11 mouse cellular contexts compared by ENCODE assay signal in the genomic region with DNA sequence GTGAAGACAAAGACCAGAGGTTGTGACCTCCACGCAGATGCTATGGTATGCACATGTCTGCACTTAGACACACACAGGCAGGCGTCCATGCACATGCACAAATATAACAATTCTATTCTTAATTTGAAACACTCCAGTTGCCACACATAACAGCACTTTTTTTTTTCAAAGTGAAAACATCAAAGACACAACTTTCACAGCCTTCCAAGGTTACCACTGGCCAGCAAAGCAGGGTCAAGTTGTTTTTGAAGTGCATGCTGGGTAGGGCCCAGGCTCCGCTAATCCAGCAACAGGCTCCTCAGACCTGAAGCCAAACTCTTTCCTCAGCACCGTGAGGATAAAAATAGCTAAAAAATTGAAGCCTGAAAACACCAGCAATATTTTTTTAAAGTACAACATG.
DNase-seq lines count a peak whose midpoint lies in the region; ATAC-seq lines count a peak whose summit lies in the region.
"Had no signal": no experiment of that assay in that cellular context is flagged by ENCODE, and none has a peak within 500 bp of the region (broad histone marks: within the 10 kb centered on the region; RNA-seq: fewer than 3 reads in every experiment).

No protein-coding gene starts in this region.

- H3K36me3 ChIP-seq in embryonic facial prominence, embryonic 10.5 days (replicated peaks) = no peaks in the 10 kb centered on the region
- no peaks in the 10 kb centered on the region for H3K36me3 ChIP-seq in neural tube, embryonic 13.5 days
- H3K36me3 ChIP-seq: liver, embryonic 15.5 days had no signal

- no peak overlapping the region for H3K4me2 ChIP-seq in neural tube, embryonic 13.5 days
- H3K4me2 ChIP-seq: liver, embryonic 15.5 days had no signal

- WGBS in embryonic facial prominence, embryonic 10.5 days = 35% methylated on average over 4 of the region's 4 CpGs
- WGBS in neural tube, embryonic 13.5 days = 37% methylated on average over 4 of the region's 4 CpGs

- peaks cover 2% of the 10 kb centered on the region; the same call in 1 of the 2 replicates for H3K9me3 ChIP-seq in embryonic facial prominence, embryonic 10.5 days
- no peaks in the 10 kb centered on the region for H3K9me3 ChIP-seq in neural tube, embryonic 13.5 days
- H3K9me3 ChIP-seq: liver, embryonic 15.5 days had no signal

- no peak overlapping the region for H3K27ac ChIP-seq in embryonic facial prominence, embryonic 10.5 days (replicated peaks)
- peak overlapping the region; percentile 6; the same call in 1 of the 2 replicates for H3K27ac ChIP-seq in neural tube, embryonic 13.5 days (replicated peaks)
- H3K27ac ChIP-seq: liver, embryonic 15.5 days had no signal

- no peak overlapping the region for H3K4me3 ChIP-seq in embryonic facial prominence, embryonic 10.5 days
- no peak overlapping the region for H3K4me3 ChIP-seq in neural tube, embryonic 13.5 days
- H3K4me3 ChIP-seq: liver, embryonic 15.5 days; megakaryocyte, embryonic 14.5 days had no signal

- no peak overlapping the region for H3K9ac ChIP-seq in neural tube, embryonic 13.5 days
- H3K9ac ChIP-seq: liver, embryonic 15.5 days had no signal

- H3K4me1 ChIP-seq in embryonic facial prominence, embryonic 10.5 days = peaks cover 8% of the 10 kb centered on the region
- no peaks in the 10 kb centered on the region for H3K4me1 ChIP-seq in neural tube, embryonic 13.5 days (replicated peaks)
- H3K4me1 ChIP-seq: liver, embryonic 15.5 days; megakaryocyte, embryonic 14.5 days had no signal

- peak; percentile 38 to 66 for DNase-seq in adrenal gland, adult (ENCODE audit: inconsistent age in 2 of 2, low spot score in 1 of 2)
- DNase-seq in adrenal gland, adult 18-20 months (ENCODE audit: low spot score in 2 of 2) = no peak
- DNase-seq in kidney, postnatal 4 days = peak; percentile 4 to 6
- no peak for DNase-seq in kidney, postnatal 36 days
- DNase-seq in embryonic facial prominence, embryonic 10.5 days (ENCODE audit: low spot score) = peak; percentile 40
- no peak for DNase-seq in thymus, postnatal 25 days
- DNase-seq: heart, postnatal 14 days had no signal

- no peak for ATAC-seq in neural tube, embryonic 13.5 days (ENCODE audit: low read depth)
- no peak for ATAC-seq in activated CD4-positive, CD25-positive, alpha-beta regulatory T cell, adult 4 months

- no peaks in the 10 kb centered on the region for H3K27me3 ChIP-seq in embryonic facial prominence, embryonic 10.5 days (replicated peaks; ENCODE audit: low read depth, poor library complexity, severe bottlenecking)
- H3K27me3 ChIP-seq in neural tube, embryonic 13.5 days = no peaks in the 10 kb centered on the region
- H3K27me3 ChIP-seq: liver, embryonic 15.5 days; megakaryocyte, embryonic 14.5 days had no signal

Comparison
In these comparisons a context has a peak if more than half of its experiments do, and no peak if none do; other contexts are left out.
1. DNase-seq: peak in adrenal gland, adult (2 of 2), kidney, postnatal 4 days (2 of 2) and embryonic facial prominence, embryonic 10.5 days (single experiment); none in adrenal gland, adult 18-20 months (0 of 2), kidney, postnatal 36 days (0 of 2) and thymus, postnatal 25 days (single experiment).